Mouse (Mus musculus): Measurements from ENCODE around the gene Col6a5. TPM values are rescaled to one million over a fixed set of nuclear protein-coding genes. Genes with fewer than 3 reads are reported as not detected.

Col6a5 gene
- polyA plus RNA-seq, 1 experiment from 2014 or later: not detected

DNA sequence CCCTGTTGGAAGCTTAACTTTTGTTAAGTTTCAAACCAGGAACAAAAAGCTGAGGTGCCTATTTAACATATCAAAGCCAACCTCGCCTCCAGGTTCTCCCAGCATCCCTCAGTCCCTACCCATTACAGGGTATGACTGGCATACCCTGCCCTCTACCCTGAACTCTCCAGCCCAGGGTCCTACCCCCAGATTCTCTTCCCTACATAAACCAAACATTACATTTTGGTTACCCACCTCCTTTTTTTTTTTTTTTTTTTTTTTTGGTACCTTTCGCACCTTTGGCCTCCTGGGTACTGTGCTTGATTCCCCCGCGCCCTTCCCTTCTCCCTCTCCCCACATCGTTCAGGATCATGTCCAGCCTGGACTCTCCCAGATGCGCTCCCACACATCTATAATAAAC, 15.9 kb upstream of the Col6a5 start:
- no peaks in the 10 kb centered on the region for H3K4me1 ChIP-seq (replicated peaks; ENCODE audit: control insufficient read depth, insufficient read depth, low read length)
- WGBS: 46% methylated on average over 6 of the region's 6 CpGs
- H3K4me2 ChIP-seq: no peak overlapping the region
- no peak overlapping the region for H3K27ac ChIP-seq (ENCODE audit: low read depth, low read length)
- no peaks in the 10 kb centered on the region for H3K9me3 ChIP-seq (ENCODE audit: control insufficient read depth, low read length)
- DNase-seq (ENCODE audit: low spot score) (no peak), ATAC-seq (replicated peaks; ENCODE audit: low FRiP score) (no peak)
- no peaks in the 10 kb centered on the region for H3K36me3 ChIP-seq (ENCODE audit: control insufficient read depth, insufficient read depth, low read length)
- no peak overlapping the region for H3K4me3 ChIP-seq (ENCODE audit: low read depth, low read length)
- no peaks in the 10 kb centered on the region; the same call in 1 of the 2 replicates for H3K27me3 ChIP-seq (replicated peaks; ENCODE audit: control insufficient read depth, insufficient read depth, low read length)
- no peak overlapping the region for H3K9ac ChIP-seq (ENCODE audit: low read depth, low read length)

DNA sequence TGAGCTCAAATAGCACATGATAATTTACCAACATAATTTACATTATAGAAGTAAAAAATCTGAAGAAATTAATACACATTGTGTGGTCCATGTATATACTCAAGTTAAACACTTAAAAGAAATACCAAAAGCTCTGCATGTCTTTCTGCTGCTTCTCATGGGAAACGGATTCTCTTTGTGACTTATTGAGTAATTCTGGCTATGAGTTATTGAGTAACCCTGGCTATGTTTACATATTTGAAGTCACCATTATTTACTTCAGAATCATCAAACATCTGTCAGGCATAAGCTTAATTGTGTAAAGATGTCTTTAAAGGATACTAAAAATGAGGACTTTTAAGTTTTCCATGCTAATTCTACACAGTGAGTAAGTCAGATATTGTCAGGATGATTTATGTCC, 13.3 kb upstream of the Col6a5 start:
- Histone ChIP-seq H3K27ac (ENCODE audit: low read depth, low read length) (no peak overlapping the region), H3K4me2 (no peak overlapping the region), H3K36me3 (ENCODE audit: control insufficient read depth, insufficient read depth, low read length) (no peaks in the 10 kb centered on the region), H3K9ac (ENCODE audit: low read depth, low read length) (no peak overlapping the region), H3K27me3 (replicated peaks; ENCODE audit: control insufficient read depth, insufficient read depth, low read length) (no peaks in the 10 kb centered on the region; the same call in 1 of the 2 replicates), H3K4me1 (replicated peaks; ENCODE audit: control insufficient read depth, insufficient read depth, low read length) (no peaks in the 10 kb centered on the region), H3K9me3 (ENCODE audit: control insufficient read depth, low read length) (no peaks in the 10 kb centered on the region), H3K4me3 (ENCODE audit: low read depth, low read length) (no peak overlapping the region)
- ATAC-seq (replicated peaks; ENCODE audit: low FRiP score): no peak
- DNase-seq (ENCODE audit: low spot score): no peak
- 65% methylated on average over 1 of the region's 1 CpGs for WGBS

DNA sequence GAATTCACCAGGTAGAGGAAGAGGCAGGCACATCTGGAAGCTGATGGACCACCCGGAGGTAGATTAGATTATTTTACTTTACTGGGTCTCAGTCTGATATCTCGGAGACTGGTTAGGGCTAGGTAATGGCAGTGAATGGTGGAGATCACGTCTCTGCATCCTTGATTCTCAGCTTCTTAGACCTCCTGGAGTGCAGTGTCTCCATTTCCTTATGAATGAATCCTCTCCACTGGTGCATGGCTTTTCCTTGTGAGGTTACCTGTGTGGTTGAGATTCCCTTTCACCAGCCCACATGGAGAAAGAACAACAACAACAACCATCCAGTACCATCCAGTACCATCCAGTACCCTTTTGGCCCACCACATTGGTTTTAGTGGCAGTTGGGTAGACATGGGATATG, 11.6 kb upstream of the Col6a5 start:
- ATAC-seq (replicated peaks; ENCODE audit: low FRiP score): no peak
- H3K9ac ChIP-seq (ENCODE audit: low read depth, low read length): no peak overlapping the region
- H3K4me1 ChIP-seq (replicated peaks; ENCODE audit: control insufficient read depth, insufficient read depth, low read length): no peaks in the 10 kb centered on the region
- DNase-seq (ENCODE audit: low spot score): no peak
- H3K36me3 ChIP-seq (ENCODE audit: control insufficient read depth, insufficient read depth, low read length): no peaks in the 10 kb centered on the region
- no peak overlapping the region for H3K27ac ChIP-seq (ENCODE audit: low read depth, low read length)
- H3K27me3 ChIP-seq (replicated peaks; ENCODE audit: control insufficient read depth, insufficient read depth, low read length): no peaks in the 10 kb centered on the region; the same call in 1 of the 2 replicates
- no peak overlapping the region for H3K4me3 ChIP-seq (ENCODE audit: low read depth, low read length)
- 74% methylated on average over 3 of the region's 3 CpGs for WGBS
- H3K4me2 ChIP-seq: no peak overlapping the region
- no peaks in the 10 kb centered on the region for H3K9me3 ChIP-seq (ENCODE audit: control insufficient read depth, low read length)

DNA sequence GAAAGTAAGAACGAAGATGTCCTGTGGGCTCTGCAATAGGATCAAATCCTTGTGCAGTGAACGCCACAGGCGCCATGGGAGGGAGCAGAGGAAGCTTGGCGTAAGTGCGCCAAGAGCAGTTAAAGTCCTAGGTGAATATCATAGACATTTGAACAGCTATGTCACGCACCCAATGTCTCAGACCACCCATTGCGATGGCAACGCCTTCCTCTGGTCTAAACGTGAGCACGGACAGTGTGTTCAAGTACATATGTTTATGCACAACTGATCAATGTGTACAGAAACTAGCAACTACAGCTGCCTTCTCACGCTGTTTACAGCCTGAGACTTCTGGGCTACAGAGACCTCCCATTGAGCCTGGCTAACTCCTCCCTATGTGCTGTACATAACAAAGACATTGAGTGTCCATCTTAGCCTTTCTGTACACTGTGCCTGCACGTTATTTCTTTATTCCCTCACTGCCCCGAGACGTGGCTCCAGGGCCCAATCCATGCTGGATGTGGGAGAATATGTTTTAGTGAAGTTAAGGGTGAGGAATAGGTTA, 11.0 kb upstream of the Col6a5 start:
- H3K27me3 ChIP-seq (replicated peaks; ENCODE audit: control insufficient read depth, insufficient read depth, low read length): no peaks in the 10 kb centered on the region
- ATAC-seq (replicated peaks; ENCODE audit: low FRiP score) (no peak), DNase-seq (ENCODE audit: low spot score) (no peak)
- H3K27ac ChIP-seq (ENCODE audit: low read depth, low read length): no peak overlapping the region
- H3K9ac ChIP-seq (ENCODE audit: low read depth, low read length): no peak overlapping the region
- H3K4me3 ChIP-seq (ENCODE audit: low read depth, low read length): no peak overlapping the region
- 86% methylated on average over 14 of the region's 14 CpGs for WGBS
- H3K4me1 ChIP-seq (replicated peaks; ENCODE audit: control insufficient read depth, insufficient read depth, low read length): no peaks in the 10 kb centered on the region
- H3K36me3 ChIP-seq (ENCODE audit: control insufficient read depth, insufficient read depth, low read length): no peaks in the 10 kb centered on the region
- no peaks in the 10 kb centered on the region for H3K9me3 ChIP-seq (ENCODE audit: control insufficient read depth, low read length)
- H3K4me2 ChIP-seq: no peak overlapping the region

DNA sequence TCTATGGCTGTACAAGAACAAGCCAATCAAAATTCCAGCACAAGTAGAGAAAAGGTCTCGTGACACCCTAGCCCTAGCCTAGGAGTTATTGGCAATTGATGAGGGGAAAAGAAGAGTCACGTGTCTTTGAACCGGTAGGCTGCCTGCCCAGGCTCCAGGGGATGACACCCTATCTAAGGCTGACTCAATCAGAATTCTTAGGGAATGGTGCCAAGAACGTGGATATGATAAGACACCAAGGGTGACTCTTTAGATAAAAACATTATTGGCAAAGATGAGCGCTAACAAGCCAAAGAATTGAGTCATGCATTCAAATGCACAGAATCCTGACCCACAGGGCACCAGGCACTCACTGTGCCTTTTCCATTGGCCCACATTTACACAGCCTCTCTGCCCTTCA, 10.5 kb upstream of the Col6a5 start:
- no peak overlapping the region for H3K27ac ChIP-seq (ENCODE audit: low read depth, low read length)
- DNase-seq (ENCODE audit: low spot score): no peak
- no peaks in the 10 kb centered on the region for H3K36me3 ChIP-seq (ENCODE audit: control insufficient read depth, insufficient read depth, low read length)
- H3K27me3 ChIP-seq (replicated peaks; ENCODE audit: control insufficient read depth, insufficient read depth, low read length): no peaks in the 10 kb centered on the region
- WGBS: 77% methylated on average over 5 of the region's 5 CpGs
- H3K9me3 ChIP-seq (ENCODE audit: control insufficient read depth, low read length): no peaks in the 10 kb centered on the region
- H3K4me3 ChIP-seq (ENCODE audit: low read depth, low read length): no peak overlapping the region
- H3K9ac ChIP-seq (ENCODE audit: low read depth, low read length): no peak overlapping the region
- H3K4me2 ChIP-seq: no peak overlapping the region
- H3K4me1 ChIP-seq (replicated peaks; ENCODE audit: control insufficient read depth, insufficient read depth, low read length): no peaks in the 10 kb centered on the region
- ATAC-seq (replicated peaks; ENCODE audit: low FRiP score): no peak

DNA sequence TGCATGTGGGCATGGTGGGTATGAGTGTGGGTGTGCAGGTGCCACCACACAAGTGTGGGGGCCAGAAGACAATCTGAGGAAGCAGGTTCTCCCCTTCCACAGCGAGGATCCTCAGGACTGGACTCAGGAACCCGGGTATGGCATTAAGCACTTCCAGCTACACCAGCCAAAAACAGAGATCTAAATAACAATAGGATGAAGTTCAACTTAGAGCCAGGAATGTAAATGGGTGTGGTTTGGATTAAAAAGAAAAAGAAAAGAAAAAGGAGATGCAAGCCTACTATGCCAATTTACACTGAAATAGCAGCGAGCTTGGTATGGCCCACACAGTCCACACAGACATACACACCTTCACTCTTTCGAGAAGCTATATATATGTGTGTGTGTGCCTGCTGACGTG, 7.5 kb upstream of the Col6a5 start:
- 65% methylated on average over 5 of the region's 5 CpGs for WGBS
- ATAC-seq (replicated peaks; ENCODE audit: low FRiP score) (no peak), DNase-seq (ENCODE audit: low spot score) (no peak)
- H3K4me2 ChIP-seq: no peak overlapping the region
- H3K4me3 ChIP-seq (ENCODE audit: low read depth, low read length): no peak overlapping the region
- no peaks in the 10 kb centered on the region for H3K36me3 ChIP-seq (ENCODE audit: control insufficient read depth, insufficient read depth, low read length)
- H3K27ac ChIP-seq (ENCODE audit: low read depth, low read length): no peak overlapping the region
- no peak overlapping the region for H3K9ac ChIP-seq (ENCODE audit: low read depth, low read length)
- H3K4me1 ChIP-seq (replicated peaks; ENCODE audit: control insufficient read depth, insufficient read depth, low read length): no peaks in the 10 kb centered on the region
- H3K27me3 ChIP-seq (replicated peaks; ENCODE audit: control insufficient read depth, insufficient read depth, low read length): no peaks in the 10 kb centered on the region
- no peaks in the 10 kb centered on the region for H3K9me3 ChIP-seq (ENCODE audit: control insufficient read depth, low read length)

DNA sequence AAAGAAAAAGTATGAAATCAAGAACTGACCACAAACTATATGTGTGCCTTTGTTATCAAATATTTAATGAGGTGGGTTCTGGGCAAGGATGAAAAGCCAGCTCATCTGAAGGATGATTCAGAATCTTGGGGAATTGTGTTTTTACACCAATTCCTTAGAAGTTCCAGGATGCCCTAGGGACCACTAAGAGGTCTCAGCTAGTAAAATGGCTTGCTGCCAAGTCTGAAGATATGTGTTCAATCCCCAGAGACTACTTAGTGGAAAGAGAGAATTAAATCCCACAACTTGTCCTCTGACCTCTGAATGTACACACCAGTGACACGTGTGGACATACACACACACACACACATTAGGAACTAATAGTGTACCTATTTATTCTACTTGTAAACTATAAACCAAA, 1.3 kb downstream of the Col6a5 start:
- ATAC-seq (replicated peaks; ENCODE audit: low FRiP score) (no peak), DNase-seq (ENCODE audit: low spot score) (no peak)
- H3K9me3 ChIP-seq (ENCODE audit: control insufficient read depth, low read length): no peaks in the 10 kb centered on the region
- no peak overlapping the region for H3K4me2 ChIP-seq
- no peak overlapping the region for H3K27ac ChIP-seq (ENCODE audit: low read depth, low read length)
- H3K4me3 ChIP-seq (ENCODE audit: low read depth, low read length): no peak overlapping the region
- H3K9ac ChIP-seq (ENCODE audit: low read depth, low read length): no peak overlapping the region
- peaks cover 3% of the 10 kb centered on the region; the same call in 1 of the 2 replicates for H3K4me1 ChIP-seq (replicated peaks; ENCODE audit: control insufficient read depth, insufficient read depth, low read length)
- H3K36me3 ChIP-seq (ENCODE audit: control insufficient read depth, insufficient read depth, low read length): no peaks in the 10 kb centered on the region
- H3K27me3 ChIP-seq (replicated peaks; ENCODE audit: control insufficient read depth, insufficient read depth, low read length): no peaks in the 10 kb centered on the region; the same call in 1 of the 2 replicates
- WGBS: 48% methylated on average over 1 of the region's 1 CpGs

DNA sequence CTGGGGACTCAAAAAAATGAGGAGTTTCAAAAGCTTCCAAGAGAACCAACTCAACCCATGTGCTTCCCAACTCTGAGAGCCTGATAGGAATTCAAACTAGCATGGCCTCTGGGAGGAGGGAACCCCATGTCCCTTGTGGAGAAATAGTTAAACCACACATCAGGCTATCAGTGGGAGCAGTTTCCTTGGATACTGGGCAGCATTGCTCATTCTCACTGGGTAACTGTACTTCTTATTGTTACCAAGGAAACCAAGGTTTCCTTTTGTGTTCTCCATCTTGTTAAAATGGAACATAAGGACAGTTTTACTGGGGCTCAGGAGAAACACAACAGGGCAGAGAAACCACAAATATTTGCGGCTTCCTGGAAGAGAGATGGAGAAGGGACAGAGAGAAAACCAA, 10.7 kb downstream of the Col6a5 start:
- Histone ChIP-seq H3K4me3 (ENCODE audit: low read depth, low read length) (no peak overlapping the region), H3K9ac (ENCODE audit: low read depth, low read length) (no peak overlapping the region), H3K4me1 (replicated peaks; ENCODE audit: control insufficient read depth, insufficient read depth, low read length) (no peaks in the 10 kb centered on the region), H3K9me3 (ENCODE audit: control insufficient read depth, low read length) (no peaks in the 10 kb centered on the region), H3K27me3 (replicated peaks; ENCODE audit: control insufficient read depth, insufficient read depth, low read length) (no peaks in the 10 kb centered on the region), H3K36me3 (ENCODE audit: control insufficient read depth, insufficient read depth, low read length) (no peaks in the 10 kb centered on the region), H3K4me2 (no peak overlapping the region), H3K27ac (ENCODE audit: low read depth, low read length) (no peak overlapping the region)
- DNase-seq (ENCODE audit: low spot score) (no peak), ATAC-seq (replicated peaks; ENCODE audit: low FRiP score) (no peak)
- 87% methylated on average over 1 of the region's 1 CpGs for WGBS

DNA sequence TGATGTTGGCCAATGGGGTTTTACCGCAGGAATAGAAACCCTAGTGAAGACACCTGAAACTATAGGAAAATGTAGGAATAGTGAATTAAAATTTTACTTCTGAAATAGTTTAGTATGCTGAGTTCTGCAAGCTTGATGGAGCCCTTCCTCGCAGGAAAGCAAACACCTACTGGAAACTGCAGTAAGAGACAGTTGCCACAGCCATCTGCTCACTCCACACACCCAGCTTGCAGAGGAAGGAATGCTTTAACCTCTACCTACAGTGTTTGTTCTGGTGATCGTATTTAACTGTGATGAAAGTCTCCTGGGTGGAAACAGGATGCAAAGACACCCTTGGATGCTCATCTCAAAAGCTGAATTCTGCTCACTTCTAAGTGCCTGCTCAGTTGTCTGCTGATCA, 12.9 kb downstream of the Col6a5 start:
- Histone ChIP-seq H3K4me1 (replicated peaks; ENCODE audit: control insufficient read depth, insufficient read depth, low read length) (no peaks in the 10 kb centered on the region), H3K27me3 (replicated peaks; ENCODE audit: control insufficient read depth, insufficient read depth, low read length) (no peaks in the 10 kb centered on the region), H3K27ac (ENCODE audit: low read depth, low read length) (no peak overlapping the region), H3K9me3 (ENCODE audit: control insufficient read depth, low read length) (no peaks in the 10 kb centered on the region), H3K36me3 (ENCODE audit: control insufficient read depth, insufficient read depth, low read length) (no peaks in the 10 kb centered on the region), H3K4me3 (ENCODE audit: low read depth, low read length) (no peak overlapping the region), H3K4me2 (no peak overlapping the region), H3K9ac (ENCODE audit: low read depth, low read length) (no peak overlapping the region)
- DNase-seq (ENCODE audit: low spot score) (no peak), ATAC-seq (replicated peaks; ENCODE audit: low FRiP score) (no peak)
- WGBS: 57% methylated on average over 3 of the region's 3 CpGs
